Mouse (Mus musculus) layer of hippocampus, adult 2 months (tissue): ENCODE measurements around the gene AI597479. TPM values are rescaled to one million over a fixed set of nuclear protein-coding genes. Genes with fewer than 3 reads are reported as not detected.

Experiments used
- DNase-seq, 2 experiments: peaks; one replicate each; pipeline ENCODE4 v3.0.0; 2022; ENCODE audit warnings: low spot score in 2 of 2
- H3K27ac ChIP-seq: fragments of 200-600 bp; 2 replicates; pipeline ENCODE4 v1.8.1; 2022
- H3K4me3 ChIP-seq: fragments of 200-600 bp; 2 replicates; pipeline ENCODE4 v1.8.1; 2022; ENCODE audit warnings: mild to moderate bottlenecking
- CTCF ChIP-seq: fragments of 200-600 bp; conservative IDR thresholded peaks from 2 replicates; pipeline ENCODE4 v1.8.1; 2022; ENCODE audit warnings: antibody characterized with exemption, mild to moderate bottlenecking, moderate library complexity
- long read RNA-seq, 2 experiments: library from polyadenylated mRNA; stranded (forward); transcript quantifications; one replicate each; pipeline ENCODE4 v2.0.0; 2021; ENCODE audit warnings: borderline mapping rate in 2 of 2
- total RNA-seq, 2 experiments: library from RNA; stranded (reverse); gene quantifications; 2 replicates each; pipeline ENCODE4 v1.2.3; 2021

The AI597479 gene
- 10 to 100 TPM; 24.2 to 26.8 TPM for total RNA-seq
- long read RNA-seq, experiment 1, transcript AI597479-201 (4 exons, 3,458 nt) = major isoform, 26 of 31 reads
- long read RNA-seq, experiment 1, partial matches to known transcripts = 1 of 31 reads
- long read RNA-seq, experiment 1, other reads (novel, unspliced or antisense) = 4 of 31 reads
- long read RNA-seq, experiment 2, transcript AI597479-201 (4 exons, 3,458 nt) = major isoform, 30 of 33 reads
- long read RNA-seq, experiment 2, partial matches to known transcripts = 1 of 33 reads
- long read RNA-seq, experiment 2, other reads (novel, unspliced or antisense) = 2 of 33 reads

GRCm38 (mm10) chr1:43098031-43098984 lies at the start of gene AI597479, which contains the start of gene Tgfbrap1:
TSS of gene AI597479 (plus strand) at chr1:43098710.
TSS of gene Tgfbrap1 (minus strand) at chr1:43098637.
- peak within 1 kb of the TSS; percentile 99 for H3K27ac ChIP-seq
- DNase-seq = peak; percentile 91 to 92
- TF ChIP-seq CTCF = no peak
- peak within 1 kb of the TSS; percentile 96 for H3K4me3 ChIP-seq

DNA sequence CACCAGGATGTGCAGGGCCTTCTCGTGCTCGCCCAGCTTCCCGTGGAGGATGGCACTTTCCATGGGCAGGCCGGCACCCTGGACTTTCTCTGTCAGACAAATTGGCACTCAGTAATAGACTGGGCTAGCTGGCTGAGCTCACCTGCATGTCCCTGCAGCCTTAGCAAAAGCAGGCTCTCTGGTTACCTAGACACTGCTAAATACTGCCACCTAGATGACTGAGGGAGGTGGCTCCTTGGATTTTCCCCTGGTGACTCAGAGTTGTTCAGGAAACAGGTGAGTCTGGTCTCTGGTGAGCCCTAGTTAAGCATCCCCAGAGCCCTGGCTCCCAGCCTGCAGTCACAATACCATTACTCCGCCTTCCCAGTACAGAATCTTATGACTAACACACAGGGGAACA lies 46.6 kb upstream of the AI597479 start:
- Histone ChIP-seq H3K27ac (no peak overlapping the region), H3K4me3 (no peak overlapping the region)
- no peak for DNase-seq
- peak; percentile 57 for TF ChIP-seq CTCF

GRCm38 (mm10) chr1:43065615-43066310 lies 32.7 kb upstream of the AI597479 start:
- peak; percentile 75 to 84 for DNase-seq

GRCm38 (mm10) chr1:43066573-43066972 lies 31.9 kb upstream of the AI597479 start:
- no peak overlapping the region for H3K27ac ChIP-seq
- no peak for TF ChIP-seq CTCF
- no peak overlapping the region for H3K4me3 ChIP-seq
- DNase-seq = no peak

More at GRCm38 (mm10) chr1:43065615-43066310, 32.7 kb upstream of the AI597479 start:
- Histone ChIP-seq H3K27ac (no peak overlapping the region), H3K4me3 (no peak overlapping the region)
- peak; percentile 96 for TF ChIP-seq CTCF

GRCm38 (mm10) chr1:43067551-43067950 lies 31.0 kb upstream of the AI597479 start:
- no peak for TF ChIP-seq CTCF
- Histone ChIP-seq H3K4me3 (no peak overlapping the region), H3K27ac (no peak overlapping the region)
- DNase-seq = no peak

DNA sequence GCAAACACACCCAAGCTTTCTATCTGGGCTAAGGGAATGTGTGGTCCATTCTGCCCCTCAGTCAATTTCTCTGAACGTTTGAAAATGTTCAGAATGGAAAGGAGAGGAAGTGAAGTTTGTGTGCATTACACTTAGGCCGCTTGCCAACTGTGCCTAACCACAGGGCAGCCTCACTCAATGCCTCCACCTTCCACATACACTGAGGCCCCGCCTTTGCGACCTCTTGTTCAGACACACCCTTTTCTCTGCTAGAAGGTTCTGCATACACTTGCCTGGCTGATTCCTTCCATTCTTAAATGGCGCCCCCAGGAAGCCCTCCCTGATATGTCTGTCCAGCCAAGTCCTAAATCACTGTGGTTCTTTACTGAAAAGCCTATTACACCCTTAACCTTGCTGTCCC lies 27.8 kb upstream of the AI597479 start:
- no peak for TF ChIP-seq CTCF
- H3K4me3 ChIP-seq = no peak overlapping the region
- DNase-seq = no peak
- H3K27ac ChIP-seq = no peak overlapping the region

DNA sequence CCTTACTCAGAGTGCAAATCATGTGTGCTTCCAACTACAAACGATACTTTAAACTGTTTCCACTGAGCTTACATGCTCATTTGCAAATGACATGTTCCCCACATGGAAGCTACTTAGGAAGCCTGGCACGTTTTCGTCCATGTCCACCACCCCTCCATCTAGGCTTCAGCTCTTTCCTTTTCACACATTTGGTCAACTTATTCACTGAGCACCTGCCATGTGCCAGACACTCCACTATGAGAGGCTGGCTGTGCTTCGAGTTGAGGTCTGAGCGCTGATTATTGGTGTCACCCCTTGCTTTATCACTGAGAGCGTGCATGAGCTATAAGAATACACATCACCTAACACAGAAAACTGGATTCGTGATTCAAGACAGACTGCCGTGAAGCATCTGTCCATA lies 26.5 kb upstream of the AI597479 start:
- no peak for TF ChIP-seq CTCF
- H3K4me3 ChIP-seq = no peak overlapping the region
- H3K27ac ChIP-seq = no peak overlapping the region
- DNase-seq = no peak

DNA sequence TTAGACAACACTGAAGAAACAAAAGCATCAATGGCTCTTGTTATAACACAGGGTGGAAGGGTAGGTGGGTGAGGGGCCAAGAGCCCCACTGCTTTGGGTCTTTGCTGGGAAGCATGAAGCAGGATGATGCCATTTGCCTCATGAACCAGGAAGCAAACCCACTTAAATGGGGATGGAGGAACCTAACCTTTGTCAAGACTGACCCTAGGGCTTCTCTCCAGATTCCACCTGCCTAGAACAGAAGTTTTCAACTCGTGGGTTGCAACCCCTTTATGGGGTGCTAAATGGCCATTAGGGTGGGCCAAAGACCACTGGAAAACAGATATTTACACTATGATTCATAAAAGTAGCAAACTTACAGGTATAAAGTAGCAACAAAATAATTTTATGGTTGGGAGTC lies 25.9 kb upstream of the AI597479 start:
- H3K27ac ChIP-seq = no peak overlapping the region
- no peak for TF ChIP-seq CTCF
- DNase-seq = no peak
- H3K4me3 ChIP-seq = no peak overlapping the region

DNA sequence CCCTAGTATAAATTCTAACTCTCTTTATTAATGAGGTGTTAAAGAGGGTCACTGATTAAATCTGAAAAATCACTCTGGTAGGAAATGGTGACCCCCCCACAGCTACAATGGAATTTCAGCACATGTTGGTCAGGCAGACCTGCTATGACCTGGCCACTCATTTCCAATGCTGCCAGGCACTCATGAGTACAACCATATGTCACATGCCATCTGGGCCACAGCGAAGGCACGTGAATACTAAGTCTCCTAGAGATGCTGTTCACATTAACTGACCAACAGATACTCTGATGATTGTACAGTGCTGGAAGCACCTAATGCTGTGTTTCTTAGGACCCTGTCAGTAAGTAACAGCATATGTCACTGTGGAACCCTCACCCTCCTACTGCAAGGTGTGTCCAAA lies 23.7 kb upstream of the AI597479 start:
- Histone ChIP-seq H3K4me3 (no peak overlapping the region), H3K27ac (no peak overlapping the region)
- no peak for DNase-seq
- TF ChIP-seq CTCF = no peak

- TF ChIP-seq CTCF = no peak
- DNase-seq = no peak
Measured at GRCm38 (mm10) chr1:43078124-43078523, 20.4 kb upstream of the AI597479 start.

DNA sequence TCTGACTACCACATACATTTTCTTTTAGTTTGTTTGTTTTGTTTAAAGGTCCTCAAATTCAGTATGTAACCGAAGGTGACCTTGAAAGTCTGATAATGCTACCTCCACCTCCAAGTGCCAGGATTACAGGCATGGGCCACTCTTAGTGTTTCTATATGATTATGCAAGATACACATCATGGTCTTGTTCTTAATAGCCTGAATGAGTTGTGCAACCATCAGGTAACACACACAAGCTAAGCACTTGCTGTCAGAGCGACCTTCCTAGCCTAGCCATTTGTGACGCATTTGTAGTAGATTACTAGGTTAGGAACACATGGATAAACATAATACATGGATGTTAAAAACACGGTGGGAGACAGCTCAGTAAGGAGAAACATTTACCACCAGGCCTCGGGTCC lies 15.6 kb upstream of the AI597479 start:
- Histone ChIP-seq H3K4me3 (no peak overlapping the region), H3K27ac (no peak overlapping the region)
- DNase-seq = no peak
- no peak for TF ChIP-seq CTCF

More at GRCm38 (mm10) chr1:43078124-43078523, 20.4 kb upstream of the AI597479 start:
- Histone ChIP-seq H3K27ac (no peak overlapping the region), H3K4me3 (no peak overlapping the region)

GRCm38 (mm10) chr1:43090418-43090817 lies 8.1 kb upstream of the AI597479 start:
- TF ChIP-seq CTCF = no peak
- no peak for DNase-seq
- H3K4me3 ChIP-seq = no peak overlapping the region
- H3K27ac ChIP-seq = peak overlapping the region; percentile 32; the same call in 1 of the 2 replicates
